7 mouse cellular contexts compared by ENCODE assay signal in the genomic region with DNA sequence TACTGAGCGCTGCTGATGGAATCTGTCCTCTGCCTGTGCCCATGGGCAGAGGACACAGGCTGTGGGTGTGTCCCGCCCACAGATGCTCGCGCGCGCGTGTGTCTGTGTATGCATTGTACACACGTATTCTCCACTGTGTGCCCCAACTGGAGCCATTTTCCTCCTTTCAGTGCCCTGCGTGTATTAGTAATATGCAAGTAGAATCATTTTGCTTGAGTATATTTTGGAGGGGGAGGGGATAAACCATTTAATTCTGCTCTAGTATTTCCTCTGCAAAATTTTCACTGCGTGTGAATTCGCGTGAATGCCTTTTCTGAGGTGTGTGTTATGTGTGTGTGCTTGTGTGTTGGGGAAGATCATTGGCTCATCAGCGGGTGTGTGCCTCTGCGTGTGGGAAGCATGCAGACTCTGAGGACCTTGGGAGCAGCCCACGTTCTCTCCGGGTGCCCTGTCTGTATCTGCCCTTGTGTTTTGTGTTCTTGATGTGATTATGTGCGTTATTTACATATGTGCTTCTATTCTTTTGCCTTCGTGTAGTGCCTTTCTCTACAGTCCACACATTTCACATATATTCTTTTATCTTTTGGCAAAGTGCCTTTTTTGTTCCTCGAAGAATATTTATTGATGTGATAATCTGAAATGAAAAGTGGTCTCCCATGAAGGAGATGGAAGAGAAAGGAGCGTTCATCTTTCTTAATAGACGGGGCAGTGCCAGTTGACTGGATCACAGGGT.
DNase-seq lines count a peak whose midpoint lies in the region; ATAC-seq and TF ChIP-seq lines count a peak whose summit lies in the region.

No protein-coding gene starts in this region.

- TF ChIP-seq CTCF in E14TG2a.4 (conservative IDR thresholded peaks at IDR 0.05; ENCODE audit: low read length), result no peak

- no peaks in the 10 kb centered on the region for H3K36me3 ChIP-seq in E14TG2a.4 (ENCODE audit: insufficient read depth, low read length)
- H3K36me3 ChIP-seq in embryonic facial prominence, embryonic 14.5 days (ENCODE audit: control insufficient read depth, insufficient read depth, low read length), result no peaks in the 10 kb centered on the region

- peak overlapping the region; percentile 86 for H3K4me2 ChIP-seq in embryonic facial prominence, embryonic 14.5 days (ENCODE audit: low read depth, low read length)

- H3K9me3 ChIP-seq in E14TG2a.4 (ENCODE audit: low read length), result no peaks in the 10 kb centered on the region
- H3K9me3 ChIP-seq in embryonic facial prominence, embryonic 14.5 days (ENCODE audit: control insufficient read depth, low read length), result no peaks in the 10 kb centered on the region

- H3K9ac ChIP-seq in embryonic facial prominence, embryonic 14.5 days (ENCODE audit: low read depth, low read length), result peak overlapping the region; percentile 32; the same call in 1 of the 2 replicates

- peaks cover 41% of the 10 kb centered on the region for H3K4me1 ChIP-seq in E14TG2a.4 (replicated peaks; ENCODE audit: low read depth, low read length)
- peaks cover 3% of the 10 kb centered on the region for H3K4me1 ChIP-seq in embryonic facial prominence, embryonic 14.5 days (ENCODE audit: control insufficient read depth, insufficient read depth, low read length)

- intact Hi-C loops in left cerebral cortex, postnatal 4 days (cut with DNase I), result loop anchor here (2.0 to 10.0 kb wide), 4 partner anchors 220 to 817 kb away; no protein-coding TSS in a partner anchor

- H3K4me3 ChIP-seq in E14TG2a.4 (replicated peaks; ENCODE audit: low read length), result peak overlapping the region; percentile 18; the same call in 1 of the 2 replicates
- H3K4me3 ChIP-seq in embryonic facial prominence, embryonic 14.5 days (ENCODE audit: low read depth, low read length), result peak overlapping the region; percentile 31

- no peak overlapping the region; the same call in 1 of the 2 replicates for H3K27ac ChIP-seq in embryonic facial prominence, embryonic 14.5 days (replicated peaks; ENCODE audit: low read depth, low read length)

- peak; percentile 73 for DNase-seq in Muller cell, postnatal 12 days (ENCODE audit: inconsistent ontology term)
- DNase-seq in embryonic facial prominence, embryonic 14.5 days (ENCODE audit: low spot score), result no peak
- peak; percentile 22 for DNase-seq in induced T-regulatory cell, adult 2 months (ENCODE audit: low read depth)
- peak; percentile 83 for DNase-seq in left cerebral cortex, postnatal 4 days
- DNase-seq in retina, postnatal 1 day, result peak; percentile 79
- DNase-seq in gastrocnemius, postnatal 4 days (ENCODE audit: low spot score in 2 of 2), result no peak

- no peak for ATAC-seq in embryonic facial prominence, embryonic 14.5 days (ENCODE audit: low read depth)

- 1% methylated on average over 21 of the region's 21 CpGs for WGBS in embryonic facial prominence, embryonic 14.5 days

- H3K27me3 ChIP-seq in E14TG2a.4 (ENCODE audit: insufficient read depth, low read length), result peaks cover 34% of the 10 kb centered on the region
- peaks cover 55% of the 10 kb centered on the region for H3K27me3 ChIP-seq in embryonic facial prominence, embryonic 14.5 days (replicated peaks; ENCODE audit: control insufficient read depth, insufficient read depth, low read length)

Comparison
In these comparisons a context has a peak if more than half of its experiments do, and no peak if none do; other contexts are left out.
1. DNase-seq: peak in Muller cell, postnatal 12 days (single experiment), induced T-regulatory cell, adult 2 months (single experiment), left cerebral cortex, postnatal 4 days (single experiment) and retina, postnatal 1 day (single experiment); none in embryonic facial prominence, embryonic 14.5 days (single experiment) and gastrocnemius, postnatal 4 days (0 of 2).